Mouse (Mus musculus) midbrain, embryonic 11.5 days (tissue): Measurements from ENCODE around the gene Heatr5a. TPM values are rescaled to one million over a fixed set of nuclear protein-coding genes. Genes with fewer than 3 reads are reported as not detected.

Experiments used
- ATAC-seq: fragments of 200-750 bp; cut with Nextera tagmentation; 2 replicates; pipeline ENCODE4 v1.8.0; 2017; ENCODE audit warnings: moderate TSS enrichment, moderate library complexity; ENCODE audit not compliant: low FRiP score
- DNase-seq: peaks from one replicate; pipeline ENCODE4 v3.0.0; 2015; ENCODE audit warnings: low spot score; ENCODE audit errors: missing footprints
- H3K27ac ChIP-seq: fragments of 300-500 bp; sonication (generic); 2 replicates; pipeline ENCODE4 v1.5.1; 2014; ENCODE audit warnings: low read depth, low read length
- H3K27me3 ChIP-seq: fragments of 300-500 bp; sonication (generic); 2 replicates; pipeline ENCODE4 v1.6.1; 2014; ENCODE audit warnings: mild to moderate bottlenecking, low read length, moderate library complexity, mixed read lengths; ENCODE audit not compliant: control insufficient read depth, insufficient read depth
- H3K36me3 ChIP-seq: fragments of 300-500 bp; sonication (generic); 2 replicates; pipeline ENCODE4 v1.6.1; 2014; ENCODE audit warnings: mild to moderate bottlenecking, low read length, moderate library complexity, mixed read lengths; ENCODE audit not compliant: control insufficient read depth, insufficient read depth
- H3K4me1 ChIP-seq: fragments of 300-500 bp; sonication (generic); 2 replicates; pipeline ENCODE4 v1.6.1; 2014; ENCODE audit warnings: low read length; ENCODE audit not compliant: control insufficient read depth, insufficient read depth
- H3K4me2 ChIP-seq: fragments of 300-500 bp; sonication (generic); 2 replicates; pipeline ENCODE4 v1.6.1; 2014; ENCODE audit warnings: mild to moderate bottlenecking, moderate library complexity
- H3K4me3 ChIP-seq: fragments of 300-500 bp; sonication (generic); 2 replicates; pipeline ENCODE4 v1.5.1; 2014; ENCODE audit warnings: low read depth, low read length
- H3K9ac ChIP-seq: fragments of 300-500 bp; sonication (generic); 2 replicates; pipeline ENCODE4 v1.6.1; 2014; ENCODE audit warnings: low read length
- H3K9me3 ChIP-seq: fragments of 300-500 bp; sonication (generic); 2 replicates; pipeline ENCODE4 v1.6.1; 2016; ENCODE audit warnings: low read length; ENCODE audit not compliant: control insufficient read depth
- WGBS: fragments of 180-500 bp; shearing (Covaris S2); extraction: QIAGEN DNeasy Blood & Tissue Kit; methylation state at CpG from one replicate; pipeline ENCODE4 v1.1.7; 2014; 5-methylcytosine and 5-hydroxymethylcytosine counted together
- polyA plus RNA-seq: library from polyadenylated mRNA; unstranded; fragments of >200 nt; fragmentation: Nextera tagmentation; extraction: Ambion mirVana; gene quantifications from 2 replicates; pipeline ENCODE4 v1.2.1, GENCODE M21; 2014

Heatr5a gene
- polyA plus RNA-seq, 1 experiment from 2014 or later = 9.5 TPM

- DNase-seq = peak; percentile 51
- ATAC-seq = no peak
- WGBS = 93% methylated on average over 3 of the region's 3 CpGs
- Histone ChIP-seq H3K27ac (no peak overlapping the region), H3K4me1 (no peaks in the 10 kb centered on the region), H3K27me3 (no peaks in the 10 kb centered on the region), H3K36me3 (no peaks in the 10 kb centered on the region), H3K4me3 (no peak overlapping the region), H3K4me2 (no peak overlapping the region), H3K9ac (no peak overlapping the region), H3K9me3 (no peaks in the 10 kb centered on the region)
These were observed 14.1 kb upstream of the Heatr5a start for GRCm38 (mm10) chr12:51985163-51985748.

GRCm38 (mm10) chr12:51983625-51984024, 12.5 kb upstream of the Heatr5a start:
- no peak for ATAC-seq
- Histone ChIP-seq H3K36me3 (no peaks in the 10 kb centered on the region), H3K9ac (no peak overlapping the region), H3K27ac (no peak overlapping the region), H3K4me1 (no peaks in the 10 kb centered on the region), H3K9me3 (no peaks in the 10 kb centered on the region), H3K27me3 (no peaks in the 10 kb centered on the region), H3K4me2 (no peak overlapping the region), H3K4me3 (no peak overlapping the region)
- WGBS = 96% methylated on average over 1 of the region's 1 CpGs
- DNase-seq = peak; percentile 56

GRCm38 (mm10) chr12:51976531-51976930, 5.4 kb upstream of the Heatr5a start:
- H3K4me2 ChIP-seq = no peak overlapping the region
- no peak overlapping the region for H3K4me3 ChIP-seq
- H3K36me3 ChIP-seq = no peaks in the 10 kb centered on the region
- H3K9me3 ChIP-seq = no peaks in the 10 kb centered on the region
- DNase-seq (no peak), ATAC-seq (no peak)
- no peaks in the 10 kb centered on the region for H3K27me3 ChIP-seq
- H3K27ac ChIP-seq = no peak overlapping the region
- WGBS = 81% methylated on average over 9 of the region's 9 CpGs
- no peaks in the 10 kb centered on the region for H3K4me1 ChIP-seq
- H3K9ac ChIP-seq = no peak overlapping the region

GRCm38 (mm10) chr12:51974381-51974780, 3.3 kb upstream of the Heatr5a start:
- H3K9ac ChIP-seq = no peak overlapping the region
- H3K27me3 ChIP-seq = no peaks in the 10 kb centered on the region
- peaks cover 5% of the 10 kb centered on the region; the same call in 1 of the 2 replicates for H3K4me1 ChIP-seq
- H3K4me2 ChIP-seq = no peak overlapping the region
- H3K27ac ChIP-seq = no peak overlapping the region
- WGBS = 100% methylated on average over 1 of the region's 1 CpGs
- DNase-seq = no peak
- no peak overlapping the region for H3K4me3 ChIP-seq
- H3K9me3 ChIP-seq = no peaks in the 10 kb centered on the region
- no peak for ATAC-seq
- no peaks in the 10 kb centered on the region for H3K36me3 ChIP-seq

GRCm38 (mm10) chr12:51972269-51973065, 1.3 kb upstream of the Heatr5a start:
- no peaks in the 10 kb centered on the region for H3K27me3 ChIP-seq
- no peak overlapping the region for H3K4me3 ChIP-seq
- peaks cover 5% of the 10 kb centered on the region; the same call in 1 of the 2 replicates for H3K4me1 ChIP-seq
- no peaks in the 10 kb centered on the region for H3K36me3 ChIP-seq
- 90% methylated on average over 5 of the region's 5 CpGs for WGBS
- no peak overlapping the region for H3K27ac ChIP-seq
- H3K9ac ChIP-seq = no peak overlapping the region
- ATAC-seq = no peak
- H3K9me3 ChIP-seq = no peaks in the 10 kb centered on the region
- DNase-seq = no peak
- no peak overlapping the region for H3K4me2 ChIP-seq

- DNase-seq (no peak), ATAC-seq (no peak)
- Histone ChIP-seq H3K27ac (peak overlapping the region; percentile 76), H3K36me3 (no peaks in the 10 kb centered on the region), H3K4me2 (peak overlapping the region; percentile 64), H3K4me3 (peak overlapping the region; percentile 92), H3K9ac (peak overlapping the region; percentile 83), H3K4me1 (peaks cover 5% of the 10 kb centered on the region; the same call in 1 of the 2 replicates), H3K27me3 (no peaks in the 10 kb centered on the region), H3K9me3 (no peaks in the 10 kb centered on the region)
- WGBS = 1% methylated on average over 32 of the region's 35 CpGs
These were observed 610 bp downstream of the Heatr5a start for GRCm38 (mm10) chr12:51970352-51971069.

- Histone ChIP-seq H3K9me3 (no peaks in the 10 kb centered on the region), H3K4me3 (peak overlapping the region; percentile 92; the same call in 1 of the 2 replicates), H3K27ac (no peak overlapping the region), H3K27me3 (no peaks in the 10 kb centered on the region), H3K4me1 (peaks cover 5% of the 10 kb centered on the region; the same call in 1 of the 2 replicates), H3K9ac (0 out of 2 replicates have a peak overlapping the region, but pooled peaks have one; percentile 5), H3K4me2 (peak overlapping the region; percentile 64), H3K36me3 (no peaks in the 10 kb centered on the region)
- DNase-seq (peak; percentile 83), ATAC-seq (no peak)
- WGBS = 25% methylated on average over 7 of the region's 7 CpGs
These were observed 1.2 kb downstream of the Heatr5a start for GRCm38 (mm10) chr12:51969876-51970275.

GRCm38 (mm10) chr12:51969092-51969491, 2.0 kb downstream of the Heatr5a start:
- no peak overlapping the region for H3K4me2 ChIP-seq
- ATAC-seq (no peak), DNase-seq (no peak)
- no peak overlapping the region for H3K4me3 ChIP-seq
- no peak overlapping the region for H3K9ac ChIP-seq
- H3K27me3 ChIP-seq = no peaks in the 10 kb centered on the region
- peaks cover 5% of the 10 kb centered on the region; the same call in 1 of the 2 replicates for H3K4me1 ChIP-seq
- no peaks in the 10 kb centered on the region for H3K36me3 ChIP-seq
- 89% methylated on average over 2 of the region's 2 CpGs for WGBS
- H3K9me3 ChIP-seq = no peaks in the 10 kb centered on the region
- H3K27ac ChIP-seq = no peak overlapping the region
